In genomic region chr2:124408956-124409355, GRCm38 (mm10) we compare ENCODE assay signal across 29 mouse cellular contexts.
"Had no signal": no experiment of that assay in that cellular context is flagged by ENCODE, and none has a peak within 500 bp of the region (broad histone marks: within the 10 kb centered on the region; RNA-seq: fewer than 3 reads in every experiment).

No protein-coding gene starts in this region.

- H3K27ac ChIP-seq: heart, adult 2 months; heart, embryonic 10.5 days; hindbrain, embryonic 13.5 days; hindbrain, embryonic 15.5 days; hindbrain, postnatal 0 days; kidney, embryonic 15.5 days; kidney, postnatal 0 days; left cerebral cortex, adult 2 months; limb, embryonic 10.5 days; limb, embryonic 12.5 days; liver, embryonic 13.5 days; liver, embryonic 15.5 days had no signal

- ATAC-seq: forebrain, postnatal 0 days; hindbrain, postnatal 0 days; intestine, embryonic 16.5 days; liver, postnatal 0 days had no signal

- H3K4me2 ChIP-seq: heart, embryonic 12.5 days; hindbrain, embryonic 13.5 days; hindbrain, embryonic 15.5 days; kidney, embryonic 15.5 days; limb, embryonic 12.5 days; liver, embryonic 11.5 days; liver, embryonic 13.5 days; liver, embryonic 15.5 days had no signal

- H3K9me3 ChIP-seq: heart, embryonic 10.5 days; heart, embryonic 12.5 days; hindbrain, embryonic 13.5 days; hindbrain, embryonic 15.5 days; kidney, embryonic 15.5 days; limb, embryonic 10.5 days; limb, embryonic 12.5 days; liver, embryonic 13.5 days; liver, embryonic 15.5 days had no signal

- H3K9ac ChIP-seq: forebrain, postnatal 0 days; heart, embryonic 12.5 days; hindbrain, embryonic 13.5 days; hindbrain, embryonic 15.5 days; kidney, embryonic 15.5 days; limb, embryonic 12.5 days; liver, embryonic 13.5 days; liver, embryonic 15.5 days; liver, postnatal 0 days had no signal

- H3K4me3 ChIP-seq: heart, adult 2 months; heart, embryonic 10.5 days; heart, embryonic 12.5 days; hindbrain, embryonic 13.5 days; hindbrain, embryonic 15.5 days; kidney, embryonic 15.5 days; left cerebral cortex, adult 2 months; limb, embryonic 10.5 days; limb, embryonic 12.5 days; liver, embryonic 13.5 days; liver, embryonic 15.5 days had no signal

- H3K36me3 ChIP-seq: heart, embryonic 10.5 days; heart, embryonic 12.5 days; hindbrain, embryonic 13.5 days; hindbrain, embryonic 15.5 days; kidney, embryonic 15.5 days; limb, embryonic 10.5 days; limb, embryonic 12.5 days; liver, embryonic 13.5 days; liver, embryonic 15.5 days had no signal

- H3K4me1 ChIP-seq: kidney, embryonic 15.5 days; liver, embryonic 13.5 days; liver, embryonic 15.5 days had no signal

- DNase-seq: forebrain, postnatal 0 days; gastrocnemius, postnatal 10 days; gastrocnemius, postnatal 36 days; heart, adult 11 months; heart, adult 2 months; heart, postnatal 36 days; kidney, adult 11 months; kidney, adult 2 months; kidney, adult 9 months; kidney, postnatal 14 days; kidney, postnatal 36 days; layer of hippocampus, adult 9-11 months; layer of hippocampus, postnatal 36 days; liver; liver, embryonic 13.5 days; liver, postnatal 0 days had no signal

- H3K27me3 ChIP-seq: heart, embryonic 12.5 days; hindbrain, embryonic 13.5 days; hindbrain, embryonic 15.5 days; kidney, embryonic 15.5 days; limb, embryonic 12.5 days; liver, embryonic 13.5 days; liver, embryonic 15.5 days had no signal
